Mouse (Mus musculus): ENCODE results near the gene Rbm45. TPM values are rescaled to one million over a fixed set of nuclear protein-coding genes. Genes with fewer than 3 reads are reported as not detected.

The Rbm45 gene
- polyA plus RNA-seq, 1 experiment, result 18.8 TPM

DNA sequence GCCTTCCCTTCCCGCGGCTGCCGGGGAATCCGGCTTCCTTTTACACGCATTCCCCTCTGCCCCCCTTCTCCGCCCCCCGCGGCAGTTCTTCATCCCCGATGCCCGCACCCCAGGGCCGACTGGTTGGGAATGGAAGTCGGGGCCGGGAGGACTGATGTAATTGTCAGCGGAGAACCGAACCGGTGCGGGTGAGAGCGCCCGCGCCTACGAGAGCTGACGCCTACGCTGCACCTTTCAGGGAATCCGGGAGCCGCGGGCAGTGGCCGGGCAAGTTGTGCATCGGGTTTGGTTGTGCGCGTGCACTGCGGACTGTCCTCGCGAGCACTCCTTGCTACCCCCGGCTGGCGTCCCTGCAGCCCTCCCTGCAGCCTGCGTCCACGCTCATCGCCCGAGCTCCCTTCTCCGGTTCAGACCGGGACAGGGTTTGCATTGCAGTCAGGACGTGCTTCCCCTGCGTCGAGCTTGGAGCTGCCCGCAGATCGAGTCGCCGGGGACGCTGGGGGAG lies 37.2 kb downstream of the Rbm45 start:
- peaks cover 12% of the 10 kb centered on the region for H3K4me1 ChIP-seq (replicated peaks; ENCODE audit: control insufficient read depth, insufficient read depth, low read length)
- DNase-seq, result peak; percentile 1
- no peaks in the 10 kb centered on the region for H3K36me3 ChIP-seq (ENCODE audit: control insufficient read depth, insufficient read depth, low read length)
- WGBS, result 1% methylated on average over 47 of the region's 49 CpGs
- peak overlapping the region; percentile 27 for H3K4me3 ChIP-seq (ENCODE audit: control insufficient read depth, insufficient read depth, low read length)
- TF ChIP-seq POLR2A (IDR thresholded peaks at IDR 0.05; ENCODE audit: control insufficient read depth, extremely low read depth, insufficient read depth, low read length, poor library complexity), result no peak
- no peak for TF ChIP-seq CTCF (IDR thresholded peaks at IDR 0.05; ENCODE audit: borderline replicate concordance, control insufficient read depth, extremely low read depth, insufficient read depth, low read length, poor library complexity)
- H3K27ac ChIP-seq (ENCODE audit: control insufficient read depth, insufficient read depth, low read length), result no peak overlapping the region
- H3K27me3 ChIP-seq (ENCODE audit: control insufficient read depth, insufficient read depth, low read length), result peaks cover 19% of the 10 kb centered on the region; the same call in 1 of the 2 replicates

DNA sequence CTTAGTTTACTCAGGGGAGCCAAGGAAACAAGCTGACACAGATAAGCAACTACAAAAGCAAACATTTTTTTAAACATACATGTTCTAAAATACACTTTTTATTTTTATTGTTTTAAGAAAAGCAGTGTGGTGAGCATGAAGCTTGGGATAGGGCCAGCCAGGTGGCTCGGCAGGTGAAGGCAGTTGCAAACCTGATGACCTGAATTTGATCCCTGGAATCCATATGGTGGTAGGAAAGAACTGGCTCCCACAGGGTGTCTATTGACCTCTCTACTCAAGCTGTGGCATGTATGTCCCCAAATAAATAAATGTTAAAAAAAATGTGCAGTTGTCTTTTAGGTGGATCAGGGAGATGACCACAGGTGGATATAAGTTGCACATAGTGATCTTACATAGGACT lies 39.7 kb downstream of the Rbm45 start:
- H3K4me1 ChIP-seq (replicated peaks; ENCODE audit: control insufficient read depth, insufficient read depth, low read length), result peaks cover 12% of the 10 kb centered on the region
- no peak for DNase-seq
- H3K27me3 ChIP-seq (ENCODE audit: control insufficient read depth, insufficient read depth, low read length), result peaks cover 17% of the 10 kb centered on the region; the same call in 1 of the 2 replicates
- H3K36me3 ChIP-seq (ENCODE audit: control insufficient read depth, insufficient read depth, low read length), result no peaks in the 10 kb centered on the region
- no peak overlapping the region for H3K27ac ChIP-seq (ENCODE audit: control insufficient read depth, insufficient read depth, low read length)
- 80% methylated on average over 1 of the region's 1 CpGs for WGBS
- no peak overlapping the region for H3K4me3 ChIP-seq (ENCODE audit: control insufficient read depth, insufficient read depth, low read length)
- no peak for TF ChIP-seq CTCF (IDR thresholded peaks at IDR 0.05; ENCODE audit: borderline replicate concordance, control insufficient read depth, extremely low read depth, insufficient read depth, low read length, poor library complexity)
- TF ChIP-seq POLR2A (IDR thresholded peaks at IDR 0.05; ENCODE audit: control insufficient read depth, extremely low read depth, insufficient read depth, low read length, poor library complexity), result no peak

DNA sequence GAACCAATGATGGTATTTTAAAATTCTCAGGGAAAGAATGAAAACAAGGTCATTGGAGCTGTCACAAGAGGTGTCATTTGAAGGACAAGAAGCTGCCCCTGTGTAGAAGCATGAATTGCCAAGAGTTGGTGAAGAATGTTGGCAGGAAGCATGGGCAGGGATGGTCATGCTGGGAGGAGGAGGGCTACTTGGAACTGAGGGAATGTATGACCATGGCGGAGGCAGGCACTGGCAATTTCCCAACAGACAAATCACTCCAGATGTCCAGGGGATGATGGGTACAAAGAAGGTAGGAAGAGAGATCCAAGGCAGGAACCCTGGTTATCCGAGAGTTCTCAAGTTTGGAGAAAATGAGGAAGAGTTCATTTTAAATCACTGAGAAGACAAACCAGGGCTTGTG lies 40.2 kb downstream of the Rbm45 start:
- no peak for DNase-seq

DNA sequence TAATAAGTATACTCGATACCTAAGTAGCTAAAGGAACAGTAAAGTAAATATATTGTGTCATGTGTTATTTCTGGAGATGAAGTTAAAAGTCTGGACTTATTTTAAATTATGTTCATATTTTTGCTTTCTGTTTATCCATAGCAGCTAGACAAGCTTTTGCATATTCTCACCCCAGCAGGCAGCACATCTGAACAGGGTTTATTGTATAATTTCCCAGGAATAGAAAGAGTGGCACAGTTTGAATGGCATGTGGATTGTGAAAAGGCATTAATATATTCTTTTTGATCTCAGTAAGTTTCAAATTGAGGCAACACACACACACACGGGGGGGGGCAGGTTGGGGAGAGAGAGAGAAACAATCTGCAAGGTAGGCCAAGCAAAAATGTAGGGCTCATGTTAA lies 43.1 kb downstream of the Rbm45 start:
- H3K27ac ChIP-seq (ENCODE audit: control insufficient read depth, insufficient read depth, low read length), result no peak overlapping the region
- H3K27me3 ChIP-seq (ENCODE audit: control insufficient read depth, insufficient read depth, low read length), result no peaks in the 10 kb centered on the region
- H3K4me1 ChIP-seq (replicated peaks; ENCODE audit: control insufficient read depth, insufficient read depth, low read length), result no peaks in the 10 kb centered on the region
- 87% methylated on average over 2 of the region's 2 CpGs for WGBS
- TF ChIP-seq POLR2A (IDR thresholded peaks at IDR 0.05; ENCODE audit: control insufficient read depth, extremely low read depth, insufficient read depth, low read length, poor library complexity), result no peak
- TF ChIP-seq CTCF (IDR thresholded peaks at IDR 0.05; ENCODE audit: borderline replicate concordance, control insufficient read depth, extremely low read depth, insufficient read depth, low read length, poor library complexity), result no peak
- no peak overlapping the region for H3K4me3 ChIP-seq (ENCODE audit: control insufficient read depth, insufficient read depth, low read length)
- no peak for DNase-seq
- H3K36me3 ChIP-seq (ENCODE audit: control insufficient read depth, insufficient read depth, low read length), result no peaks in the 10 kb centered on the region

More for the DNA sequence above, 40.2 kb downstream of the Rbm45 start:
- no peaks in the 10 kb centered on the region for H3K36me3 ChIP-seq (ENCODE audit: control insufficient read depth, insufficient read depth, low read length)
- H3K4me3 ChIP-seq (ENCODE audit: control insufficient read depth, insufficient read depth, low read length), result no peak overlapping the region
- peaks cover 12% of the 10 kb centered on the region for H3K4me1 ChIP-seq (replicated peaks; ENCODE audit: control insufficient read depth, insufficient read depth, low read length)
- peaks cover 17% of the 10 kb centered on the region; the same call in 1 of the 2 replicates for H3K27me3 ChIP-seq (ENCODE audit: control insufficient read depth, insufficient read depth, low read length)
- H3K27ac ChIP-seq (ENCODE audit: control insufficient read depth, insufficient read depth, low read length), result no peak overlapping the region
- WGBS, result 94% methylated on average over 2 of the region's 2 CpGs
- no peak for TF ChIP-seq POLR2A (IDR thresholded peaks at IDR 0.05; ENCODE audit: control insufficient read depth, extremely low read depth, insufficient read depth, low read length, poor library complexity)
- no peak for TF ChIP-seq CTCF (IDR thresholded peaks at IDR 0.05; ENCODE audit: borderline replicate concordance, control insufficient read depth, extremely low read depth, insufficient read depth, low read length, poor library complexity)

DNA sequence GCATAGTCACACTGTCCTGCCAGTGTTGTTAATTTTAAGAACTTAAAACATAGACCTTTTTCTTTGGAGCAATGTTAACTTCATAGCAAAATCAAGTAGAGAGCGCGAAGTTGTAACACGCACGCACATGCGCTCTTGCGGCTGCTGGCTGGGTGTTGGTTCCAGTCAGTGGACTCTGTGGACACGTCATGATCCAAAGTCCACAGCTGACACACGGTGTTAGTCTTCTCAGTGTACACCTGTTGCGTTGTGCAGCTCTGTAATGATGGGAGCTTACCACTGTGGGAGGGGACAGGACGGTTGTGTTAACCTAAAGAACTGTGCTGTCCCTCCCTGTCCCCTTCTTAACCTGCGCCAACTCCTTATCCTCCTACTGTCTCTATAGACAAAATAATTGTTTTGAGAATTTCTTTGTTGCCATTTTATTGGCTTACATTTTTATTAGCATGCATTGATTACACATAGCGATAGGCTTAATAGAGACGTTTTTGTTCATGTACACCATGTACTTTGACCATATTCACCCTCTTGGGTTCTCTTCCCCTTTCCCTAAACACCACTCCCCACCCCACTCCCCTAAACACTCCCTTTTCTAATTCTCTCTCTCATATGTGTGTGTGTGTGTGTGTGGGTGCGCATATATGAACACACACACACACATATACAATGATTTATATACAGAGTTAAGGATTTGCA lies 47.8 kb downstream of the Rbm45 start:
- 96% methylated on average over 14 of the region's 14 CpGs for WGBS
- TF ChIP-seq POLR2A (IDR thresholded peaks at IDR 0.05; ENCODE audit: control insufficient read depth, extremely low read depth, insufficient read depth, low read length, poor library complexity) (no peak), CTCF (IDR thresholded peaks at IDR 0.05; ENCODE audit: borderline replicate concordance, control insufficient read depth, extremely low read depth, insufficient read depth, low read length, poor library complexity) (no peak)

DNA sequence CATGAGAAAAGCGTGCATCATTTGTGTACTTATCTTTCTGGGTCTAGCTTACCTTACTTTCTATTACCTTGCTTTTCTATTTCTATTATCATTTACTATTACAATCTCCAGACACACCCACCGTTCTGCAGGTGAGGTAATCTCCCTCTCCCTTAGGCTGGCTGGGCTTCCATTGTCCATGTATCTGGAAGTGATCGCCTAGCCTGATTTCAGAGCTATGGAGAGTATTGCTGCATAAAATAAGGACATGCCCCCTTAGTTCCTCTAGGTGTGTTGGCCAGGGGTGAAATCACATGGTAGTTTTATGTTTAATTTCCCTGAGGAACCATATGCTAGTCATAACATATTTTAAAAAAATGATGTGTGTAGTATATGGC lies 48.3 kb downstream of the Rbm45 start:
- no peak overlapping the region for H3K4me3 ChIP-seq (ENCODE audit: control insufficient read depth, insufficient read depth, low read length)
- H3K36me3 ChIP-seq (ENCODE audit: control insufficient read depth, insufficient read depth, low read length), result no peaks in the 10 kb centered on the region
- no peak overlapping the region for H3K27ac ChIP-seq (ENCODE audit: control insufficient read depth, insufficient read depth, low read length)
- 94% methylated on average over 3 of the region's 3 CpGs for WGBS
- DNase-seq, result no peak
- TF ChIP-seq POLR2A (IDR thresholded peaks at IDR 0.05; ENCODE audit: control insufficient read depth, extremely low read depth, insufficient read depth, low read length, poor library complexity), result no peak
- TF ChIP-seq CTCF (IDR thresholded peaks at IDR 0.05; ENCODE audit: borderline replicate concordance, control insufficient read depth, extremely low read depth, insufficient read depth, low read length, poor library complexity), result no peak
- no peaks in the 10 kb centered on the region for H3K27me3 ChIP-seq (ENCODE audit: control insufficient read depth, insufficient read depth, low read length)
- no peaks in the 10 kb centered on the region for H3K4me1 ChIP-seq (replicated peaks; ENCODE audit: control insufficient read depth, insufficient read depth, low read length)

More for the DNA sequence above, 47.8 kb downstream of the Rbm45 start:
- Histone ChIP-seq H3K4me3 (ENCODE audit: control insufficient read depth, insufficient read depth, low read length) (no peak overlapping the region), H3K27me3 (ENCODE audit: control insufficient read depth, insufficient read depth, low read length) (no peaks in the 10 kb centered on the region), H3K36me3 (ENCODE audit: control insufficient read depth, insufficient read depth, low read length) (no peaks in the 10 kb centered on the region), H3K27ac (ENCODE audit: control insufficient read depth, insufficient read depth, low read length) (no peak overlapping the region), H3K4me1 (replicated peaks; ENCODE audit: control insufficient read depth, insufficient read depth, low read length) (no peaks in the 10 kb centered on the region)
- no peak for DNase-seq

Measured in thymus, adult 2 months (tissue).